Mouse (Mus musculus): ENCODE results near the gene Usp6nl. TPM values are rescaled to one million over a fixed set of nuclear protein-coding genes. Genes with fewer than 3 reads are reported as not detected.

The Usp6nl gene
- polyA plus RNA-seq, 1 experiment from 2014 or later, result 10.2 TPM

DNA sequence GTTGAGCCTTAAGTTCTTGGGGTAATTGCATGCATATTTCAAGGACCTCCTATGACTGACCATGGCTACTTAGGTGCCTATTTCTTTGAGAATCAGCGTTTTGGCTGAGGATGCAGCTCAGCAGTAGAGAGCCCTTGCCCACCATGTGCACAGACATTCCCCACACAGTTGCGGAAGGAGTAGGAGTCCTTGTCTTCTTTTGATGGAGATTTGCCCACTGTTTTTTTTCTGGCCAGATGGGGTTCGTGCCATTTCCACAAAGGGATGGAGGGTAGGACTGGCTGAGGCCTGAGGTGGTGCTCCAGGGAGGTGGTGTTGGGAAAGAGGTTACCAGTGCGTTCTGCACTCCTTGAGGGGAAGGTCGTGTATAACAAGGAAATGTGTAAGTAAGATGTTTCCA, 91.9 kb downstream of the Usp6nl start:
- Histone ChIP-seq H3K4me2 (no peak overlapping the region), H3K4me3 (no peak overlapping the region), H3K36me3 (peaks cover 24% of the 10 kb centered on the region), H3K9ac (no peak overlapping the region), H3K27me3 (replicated peaks) (no peaks in the 10 kb centered on the region), H3K4me1 (replicated peaks) (no peaks in the 10 kb centered on the region), H3K9me3 (replicated peaks) (no peaks in the 10 kb centered on the region), H3K27ac (ENCODE audit: poor library complexity, severe bottlenecking) (no peak overlapping the region)
- ATAC-seq (ENCODE audit: insufficient number of reproducible peaks, low FRiP score), result no peak
- WGBS, result 88% methylated on average over 5 of the region's 5 CpGs

DNA sequence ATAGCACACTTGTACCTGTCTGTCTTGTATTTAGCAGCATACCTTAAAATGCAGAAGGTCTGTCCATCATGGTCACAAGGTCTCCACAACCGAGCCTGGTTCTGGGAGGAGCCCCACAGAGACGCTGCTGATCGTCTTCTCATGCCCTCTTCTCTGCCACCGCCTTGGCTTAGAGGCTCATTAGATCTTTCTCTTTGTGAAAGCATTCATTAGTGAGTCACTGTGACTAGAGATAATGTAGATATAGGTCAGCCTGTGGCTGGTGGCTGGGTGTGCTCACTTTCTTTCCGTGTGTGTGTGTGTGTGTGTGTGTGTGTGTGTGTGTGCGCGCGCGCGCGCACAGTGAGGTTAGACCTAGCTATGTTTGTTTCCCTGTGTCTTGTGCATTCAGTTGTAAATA, 94.7 kb downstream of the Usp6nl start:
- Histone ChIP-seq H3K27ac (ENCODE audit: poor library complexity, severe bottlenecking) (no peak overlapping the region), H3K4me1 (replicated peaks) (no peaks in the 10 kb centered on the region), H3K4me3 (no peak overlapping the region), H3K27me3 (replicated peaks) (no peaks in the 10 kb centered on the region), H3K9ac (0 out of 2 replicates have a peak overlapping the region, but pooled peaks have one; percentile 3), H3K9me3 (replicated peaks) (no peaks in the 10 kb centered on the region), H3K4me2 (no peak overlapping the region), H3K36me3 (peaks cover 26% of the 10 kb centered on the region)
- ATAC-seq (ENCODE audit: insufficient number of reproducible peaks, low FRiP score), result no peak
- 82% methylated on average over 11 of the region's 11 CpGs for WGBS

DNA sequence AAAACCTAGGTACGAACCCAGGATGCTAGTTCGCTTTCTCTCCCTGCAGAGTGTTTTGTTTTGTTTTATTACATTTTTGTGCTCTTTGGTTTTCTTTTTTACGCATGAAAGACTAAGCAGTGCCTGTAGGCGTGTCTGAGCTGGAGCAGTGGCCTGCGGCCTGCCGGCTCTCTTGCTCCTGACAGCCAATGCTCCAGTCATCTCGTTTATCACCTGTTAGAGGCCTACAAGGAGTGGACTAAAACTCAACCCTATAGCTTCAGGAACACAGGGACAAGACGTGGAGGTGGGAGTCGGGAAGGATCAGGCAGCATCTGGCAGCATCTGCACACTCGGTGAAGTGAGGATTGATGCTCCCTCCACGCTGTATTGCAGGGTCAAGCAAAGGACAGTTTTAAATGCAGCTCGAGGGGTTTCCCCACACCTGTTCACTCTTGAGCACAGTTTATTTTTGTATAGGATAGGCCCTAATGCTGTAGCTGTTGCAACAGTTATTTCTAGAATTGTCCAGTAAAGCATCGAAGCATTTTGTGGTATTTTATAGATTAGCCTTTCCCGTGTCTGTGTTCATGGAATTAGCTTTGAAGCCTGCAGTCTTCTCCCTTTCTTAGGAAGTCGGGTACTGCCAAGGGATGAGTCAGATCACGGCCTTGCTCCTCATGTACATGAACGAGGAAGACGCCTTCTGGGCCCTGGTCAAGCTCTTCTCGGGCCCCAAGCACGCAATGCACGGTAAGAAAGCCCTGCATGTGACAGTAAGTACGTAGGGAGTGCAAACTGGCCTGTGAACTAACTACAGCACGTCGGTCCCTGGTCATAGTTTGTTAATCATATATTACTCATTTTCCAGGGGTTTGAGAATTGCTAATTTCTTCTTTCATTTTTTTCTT, 101.4 kb downstream of the Usp6nl start:
- Histone ChIP-seq H3K36me3 (peaks cover 50% of the 10 kb centered on the region), H3K9ac (no peak overlapping the region), H3K27me3 (replicated peaks) (no peaks in the 10 kb centered on the region), H3K9me3 (replicated peaks) (no peaks in the 10 kb centered on the region), H3K27ac (ENCODE audit: poor library complexity, severe bottlenecking) (no peak overlapping the region), H3K4me3 (no peak overlapping the region), H3K4me1 (replicated peaks) (0 out of 2 replicates have a peak, but pooled peaks cover 3% of the 10 kb centered on the region), H3K4me2 (no peak overlapping the region)
- 83% methylated on average over 24 of the region's 24 CpGs for WGBS
- no peak for ATAC-seq (ENCODE audit: insufficient number of reproducible peaks, low FRiP score)

DNA sequence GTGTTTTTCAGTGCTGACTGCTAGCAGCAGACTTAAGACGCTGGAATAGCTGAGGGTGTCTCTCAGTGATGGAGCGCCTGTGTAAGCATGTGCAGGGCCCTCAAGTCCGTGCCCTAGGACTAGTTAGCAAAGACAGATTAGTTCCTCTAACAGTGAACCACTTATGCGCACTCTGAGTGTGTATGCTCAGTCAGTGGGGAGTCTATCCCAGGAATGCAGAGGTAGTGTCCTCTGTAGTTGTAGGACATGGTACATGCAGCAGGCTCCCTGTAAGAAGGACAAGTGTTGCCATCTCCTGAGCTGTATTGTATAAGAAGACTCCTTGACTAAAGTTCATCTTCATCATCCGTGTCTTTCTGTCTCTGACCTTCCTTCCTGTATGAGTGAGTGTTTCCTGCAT, 102.4 kb downstream of the Usp6nl start:
- 82% methylated on average over 5 of the region's 5 CpGs for WGBS
- H3K4me3 ChIP-seq, result no peak overlapping the region
- H3K27ac ChIP-seq (ENCODE audit: poor library complexity, severe bottlenecking), result no peak overlapping the region
- H3K9ac ChIP-seq, result no peak overlapping the region
- no peak overlapping the region for H3K4me2 ChIP-seq
- no peak for ATAC-seq (ENCODE audit: insufficient number of reproducible peaks, low FRiP score)
- H3K4me1 ChIP-seq (replicated peaks), result 0 out of 2 replicates have a peak, but pooled peaks cover 3% of the 10 kb centered on the region
- no peaks in the 10 kb centered on the region for H3K27me3 ChIP-seq (replicated peaks)
- H3K9me3 ChIP-seq (replicated peaks), result no peaks in the 10 kb centered on the region
- H3K36me3 ChIP-seq, result peaks cover 49% of the 10 kb centered on the region

- no peak; the same call in 1 of the 2 replicates for ATAC-seq (ENCODE audit: insufficient number of reproducible peaks, low FRiP score)
- H3K4me1 ChIP-seq (replicated peaks), result 0 out of 2 replicates have a peak, but pooled peaks cover 2% of the 10 kb centered on the region
Measured at GRCm38 (mm10) chr2:6436085-6436950, 113.9 kb downstream of the Usp6nl start.

GRCm38 (mm10) chr2:6441688-6442087, 119.2 kb downstream of the Usp6nl start:
- H3K4me2 ChIP-seq, result no peak overlapping the region
- peaks cover 20% of the 10 kb centered on the region for H3K4me1 ChIP-seq (replicated peaks)
- H3K4me3 ChIP-seq, result no peak overlapping the region
- no peaks in the 10 kb centered on the region for H3K27me3 ChIP-seq (replicated peaks)
- no peaks in the 10 kb centered on the region for H3K9me3 ChIP-seq (replicated peaks)
- H3K9ac ChIP-seq, result no peak overlapping the region
- H3K27ac ChIP-seq (ENCODE audit: poor library complexity, severe bottlenecking), result no peak overlapping the region
- H3K36me3 ChIP-seq, result peaks cover 34% of the 10 kb centered on the region
- 84% methylated on average over 9 of the region's 9 CpGs for WGBS
- ATAC-seq (ENCODE audit: insufficient number of reproducible peaks, low FRiP score), result no peak

More at GRCm38 (mm10) chr2:6436085-6436950, 113.9 kb downstream of the Usp6nl start:
- Histone ChIP-seq H3K36me3 (peaks cover 47% of the 10 kb centered on the region), H3K9me3 (replicated peaks) (no peaks in the 10 kb centered on the region), H3K27ac (ENCODE audit: poor library complexity, severe bottlenecking) (no peak overlapping the region), H3K9ac (no peak overlapping the region), H3K4me2 (no peak overlapping the region), H3K27me3 (replicated peaks) (no peaks in the 10 kb centered on the region), H3K4me3 (no peak overlapping the region)
- 78% methylated on average over 16 of the region's 16 CpGs for WGBS

DNA sequence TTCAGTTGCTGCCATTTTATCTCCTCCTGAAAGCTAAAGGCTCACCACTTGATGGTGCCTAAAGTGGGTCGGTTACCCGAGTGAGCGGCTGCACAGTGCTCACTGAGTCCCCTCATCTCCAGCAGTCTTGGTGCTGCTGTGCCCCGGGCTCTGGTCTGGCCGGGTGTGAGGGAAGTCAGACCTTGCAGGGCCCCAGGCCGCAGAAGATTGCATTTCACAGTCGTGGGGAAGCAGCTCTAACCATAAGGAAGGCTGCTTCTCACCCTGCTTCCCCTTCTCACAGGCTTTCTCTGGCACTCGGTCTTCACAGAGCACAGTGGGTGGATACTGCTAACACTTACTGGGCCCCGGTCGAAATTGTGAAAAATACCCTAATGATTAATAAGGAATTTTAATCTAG, 119.8 kb downstream of the Usp6nl start:
- ATAC-seq (ENCODE audit: insufficient number of reproducible peaks, low FRiP score), result no peak
- 64% methylated on average over 10 of the region's 10 CpGs for WGBS
- Histone ChIP-seq H3K9ac (no peak overlapping the region), H3K4me2 (no peak overlapping the region), H3K27me3 (replicated peaks) (no peaks in the 10 kb centered on the region), H3K4me1 (replicated peaks) (peaks cover 20% of the 10 kb centered on the region), H3K4me3 (no peak overlapping the region), H3K9me3 (replicated peaks) (no peaks in the 10 kb centered on the region), H3K27ac (ENCODE audit: poor library complexity, severe bottlenecking) (no peak overlapping the region), H3K36me3 (peaks cover 30% of the 10 kb centered on the region)

GRCm38 (mm10) chr2:6444015-6444414, 121.5 kb downstream of the Usp6nl start:
- no peak overlapping the region for H3K4me2 ChIP-seq
- peaks cover 20% of the 10 kb centered on the region for H3K4me1 ChIP-seq (replicated peaks)
- 85% methylated on average over 4 of the region's 4 CpGs for WGBS
- H3K36me3 ChIP-seq, result peaks cover 25% of the 10 kb centered on the region
- H3K9ac ChIP-seq, result no peak overlapping the region
- H3K27me3 ChIP-seq (replicated peaks), result no peaks in the 10 kb centered on the region
- ATAC-seq (ENCODE audit: insufficient number of reproducible peaks, low FRiP score), result no peak
- H3K9me3 ChIP-seq (replicated peaks), result no peaks in the 10 kb centered on the region
- H3K27ac ChIP-seq (ENCODE audit: poor library complexity, severe bottlenecking), result no peak overlapping the region
- no peak overlapping the region for H3K4me3 ChIP-seq

- 0 out of 2 replicates have a peak overlapping the region, but pooled peaks have one; percentile 11 for H3K4me2 ChIP-seq
- WGBS, result 36% methylated on average over 4 of the region's 4 CpGs
Measured at GRCm38 (mm10) chr2:6444723-6445169, 122.3 kb downstream of the Usp6nl start.

GRCm38 (mm10) chr2:6445858-6446257, 123.4 kb downstream of the Usp6nl start:
- Histone ChIP-seq H3K27ac (ENCODE audit: poor library complexity, severe bottlenecking) (no peak overlapping the region), H3K36me3 (peaks cover 15% of the 10 kb centered on the region), H3K9me3 (replicated peaks) (no peaks in the 10 kb centered on the region), H3K4me3 (no peak overlapping the region), H3K4me1 (replicated peaks) (peaks cover 18% of the 10 kb centered on the region), H3K4me2 (no peak overlapping the region), H3K9ac (no peak overlapping the region), H3K27me3 (replicated peaks) (no peaks in the 10 kb centered on the region)
- 70% methylated on average over 4 of the region's 4 CpGs for WGBS
- ATAC-seq (ENCODE audit: insufficient number of reproducible peaks, low FRiP score), result no peak

More at GRCm38 (mm10) chr2:6444723-6445169, 122.3 kb downstream of the Usp6nl start:
- ATAC-seq (ENCODE audit: insufficient number of reproducible peaks, low FRiP score), result peak; percentile 56; the same call in 1 of the 2 replicates
- Histone ChIP-seq H3K4me1 (replicated peaks) (peaks cover 18% of the 10 kb centered on the region), H3K9me3 (replicated peaks) (no peaks in the 10 kb centered on the region), H3K36me3 (peaks cover 25% of the 10 kb centered on the region), H3K27ac (ENCODE audit: poor library complexity, severe bottlenecking) (peak overlapping the region; percentile 23; the same call in 1 of the 2 replicates), H3K4me3 (no peak overlapping the region), H3K27me3 (replicated peaks) (no peaks in the 10 kb centered on the region), H3K9ac (no peak overlapping the region)

DNA sequence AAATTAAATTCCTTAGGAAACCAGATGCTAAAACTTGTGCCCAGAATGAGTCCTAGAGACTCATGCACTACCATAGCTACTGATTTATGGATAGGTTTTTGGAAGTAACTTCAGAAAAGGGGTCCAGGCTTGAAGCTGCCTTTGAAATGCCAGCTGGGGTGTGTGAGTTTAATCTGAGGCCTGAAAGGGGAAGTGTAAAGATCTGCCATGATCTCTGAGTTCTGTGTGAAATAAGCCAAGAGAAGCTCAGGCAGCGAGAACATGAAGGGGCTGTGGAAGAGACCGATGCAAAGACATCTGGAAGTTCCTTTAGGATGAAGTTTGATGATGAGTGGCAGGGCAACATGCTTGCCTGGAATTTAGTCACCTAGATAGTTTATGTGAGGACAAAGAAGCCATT, 126.4 kb downstream of the Usp6nl start:
- 91% methylated on average over 2 of the region's 2 CpGs for WGBS
- H3K36me3 ChIP-seq, result no peaks in the 10 kb centered on the region
- no peak for ATAC-seq (ENCODE audit: insufficient number of reproducible peaks, low FRiP score)
- H3K27me3 ChIP-seq (replicated peaks), result no peaks in the 10 kb centered on the region
- H3K27ac ChIP-seq (ENCODE audit: poor library complexity, severe bottlenecking), result no peak overlapping the region
- no peak overlapping the region for H3K4me2 ChIP-seq
- H3K4me3 ChIP-seq, result no peak overlapping the region
- H3K9me3 ChIP-seq (replicated peaks), result no peaks in the 10 kb centered on the region
- no peak overlapping the region for H3K9ac ChIP-seq
- H3K4me1 ChIP-seq (replicated peaks), result peaks cover 18% of the 10 kb centered on the region
